In the genomic region with DNA sequence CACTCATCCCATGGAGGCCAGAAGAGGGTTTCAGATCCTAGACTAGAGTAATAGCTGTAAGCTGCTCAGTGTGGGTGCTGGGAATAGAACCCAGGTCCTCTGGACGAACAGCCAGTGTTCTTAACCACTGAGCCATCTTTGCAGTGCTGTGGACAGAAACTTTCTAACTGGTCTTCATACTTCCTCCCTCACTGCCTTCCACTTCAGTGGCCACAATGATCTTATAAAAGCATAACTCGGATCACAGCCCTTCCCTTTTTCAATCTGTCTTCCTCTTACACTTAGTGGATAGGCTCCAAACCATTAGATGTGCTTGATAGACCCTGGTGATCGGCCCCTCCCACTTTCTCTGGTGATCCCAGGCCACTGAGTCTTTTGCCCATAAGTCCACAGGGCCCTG, we compare ENCODE assay signal across 31 mouse cellular contexts. TPM values are rescaled to one million over a fixed set of nuclear protein-coding genes. Genes with fewer than 3 reads are reported as not detected.
A peak's percentile ranks its signal among the peaks of the same experiment; 100 is the strongest.
DNase-seq lines count a peak whose midpoint lies in the region; ATAC-seq and TF ChIP-seq lines count a peak whose summit lies in the region.
"Had no signal": no experiment of that assay in that cellular context is flagged by ENCODE, and none has a peak within 500 bp of the region (broad histone marks: within the 10 kb centered on the region; RNA-seq: fewer than 3 reads in every experiment).

No protein-coding gene starts in this region.

- WGBS in kidney, postnatal 0 days = 61% methylated on average over 3 of the region's 3 CpGs
- 57% methylated on average over 3 of the region's 3 CpGs for WGBS in lung, adult 2 months

- no peak overlapping the region for H3K9ac ChIP-seq in kidney, postnatal 0 days (ENCODE audit: low read depth, low read length)
- H3K9ac ChIP-seq: embryonic facial prominence, embryonic 15.5 days; heart, embryonic 12.5 days; hindbrain, embryonic 12.5 days had no signal

- no peak for TF ChIP-seq CTCF in kidney, postnatal 0 days (IDR thresholded peaks at IDR 0.05; ENCODE audit: low read depth)
- TF ChIP-seq CTCF in lung, adult 2 months (IDR thresholded peaks at IDR 0.05; ENCODE audit: insufficient read depth, low read length) = no peak

- H3K9me3 ChIP-seq in kidney, postnatal 0 days (replicated peaks; ENCODE audit: low read length) = no peaks in the 10 kb centered on the region
- H3K9me3 ChIP-seq: embryonic facial prominence, embryonic 15.5 days; forebrain, embryonic 10.5 days; G1E; heart, embryonic 12.5 days; hindbrain, embryonic 12.5 days had no signal

- no peak overlapping the region for H3K4me3 ChIP-seq in kidney, postnatal 0 days (replicated peaks; ENCODE audit: low read depth, low read length)
- H3K4me3 ChIP-seq in lung, adult 2 months (replicated peaks; ENCODE audit: extremely low read depth, low read depth, low read length) = no peak overlapping the region
- H3K4me3 ChIP-seq: embryonic facial prominence, embryonic 15.5 days; erythroblast, embryonic 14.5 days; forebrain, embryonic 10.5 days; heart, adult 2 months; heart, embryonic 12.5 days; hindbrain, embryonic 12.5 days had no signal

- H3K27ac ChIP-seq in kidney, postnatal 0 days = no peak overlapping the region
- H3K27ac ChIP-seq: embryonic facial prominence, embryonic 15.5 days; forebrain, embryonic 10.5 days; heart, adult 2 months; hindbrain, embryonic 12.5 days; hindbrain, postnatal 0 days had no signal

- no peak for TF ChIP-seq POLR2A in lung, adult 2 months (IDR thresholded peaks at IDR 0.05; ENCODE audit: borderline replicate concordance, extremely low read depth, low read depth, low read length)

- no peaks in the 10 kb centered on the region for H3K27me3 ChIP-seq in kidney, postnatal 0 days (ENCODE audit: insufficient read depth, low read length)
- no peaks in the 10 kb centered on the region for H3K27me3 ChIP-seq in splenic B cell, adult 2 months (ENCODE audit: control insufficient read depth, insufficient read depth, low read length, poor library complexity, severe bottlenecking)

- no peaks in the 10 kb centered on the region for H3K36me3 ChIP-seq in kidney, postnatal 0 days (ENCODE audit: insufficient read depth, low read length)
- H3K36me3 ChIP-seq in splenic B cell, adult 2 months (ENCODE audit: control insufficient read depth, insufficient read depth, low read length, poor library complexity, severe bottlenecking) = no peaks in the 10 kb centered on the region
- H3K36me3 ChIP-seq: embryonic facial prominence, embryonic 15.5 days; forebrain, embryonic 10.5 days; G1E; heart, embryonic 12.5 days; hindbrain, embryonic 12.5 days had no signal

- H3K4me2 ChIP-seq in kidney, postnatal 0 days (ENCODE audit: low read length) = no peak overlapping the region
- H3K4me2 ChIP-seq: embryonic facial prominence, embryonic 15.5 days; heart, embryonic 12.5 days; hindbrain, embryonic 12.5 days had no signal

- 0 out of 2 replicates have a peak, but pooled peaks have one; percentile 26 for ATAC-seq in kidney, postnatal 0 days (replicated peaks; ENCODE audit: low FRiP score, low read depth)
- peak; percentile 76 for ATAC-seq in common myeloid progenitor, adult 5-6 weeks (replicated peaks; ENCODE audit: low read depth, poor library complexity, severe bottlenecking)
- ATAC-seq in megakaryocyte progenitor cell, adult 5-6 weeks (replicated peaks; ENCODE audit: poor library complexity) = peak; percentile 55; the same call in 1 of the 2 replicates
- ATAC-seq: activated CD4-positive, CD25-positive, alpha-beta regulatory T cell, adult 4 months; CD4-positive, CD25-positive, alpha-beta regulatory T cell, adult 4 months; forebrain, embryonic 14.5 days; hindbrain, postnatal 0 days; Patski had no signal

- no peak for DNase-seq in kidney, postnatal 0 days (ENCODE audit: low spot score)
- DNase-seq in kidney, postnatal 10 days = no peak
- peak; percentile 40 for DNase-seq in splenic B cell, adult 2 months (ENCODE audit: low read depth, low spot score)
- DNase-seq in lung, adult 2 months = no peak
- no peak for DNase-seq in spleen, postnatal 4 days (ENCODE audit: low spot score in 2 of 2)
- no peak for DNase-seq in embryo, embryonic 11 days
- DNase-seq: adrenal gland, adult 2 months; adrenal gland, postnatal 25 days; B cell, adult 2 months; cerebellum, adult 8-10 months; cerebellum, postnatal 25 days; gastrocnemius, postnatal 36 days; heart, adult 2 months; kidney, adult 11 months had no signal

- no peaks in the 10 kb centered on the region for H3K4me1 ChIP-seq in kidney, postnatal 0 days (replicated peaks; ENCODE audit: insufficient read depth, low read length)
- no peaks in the 10 kb centered on the region for H3K4me1 ChIP-seq in lung, adult 2 months (ENCODE audit: control insufficient read depth, insufficient read depth, low read length)
- H3K4me1 ChIP-seq: embryonic facial prominence, embryonic 15.5 days; heart, embryonic 12.5 days; hindbrain, embryonic 12.5 days had no signal

RNA-seq across cellular contexts. Expression of gene Dcst2, which starts 1.5 kb away (rescaled TPM):
- polyA plus RNA-seq in kidney, postnatal 0 days (2015; fragmentation: Nextera tagmentation; extraction: Ambion mirVana) = 0.57 and 0.62 TPM in 2 replicates
- total RNA-seq in common myeloid progenitor, adult 5-6 weeks (2017) = not detected in 2 replicates
- total RNA-seq in megakaryocyte progenitor cell, adult 5-6 weeks (2015) = not detected in 2 replicates
- total RNA-seq in megakaryocyte progenitor cell, adult 5-6 weeks (2017) = not detected in 2 replicates
- 0.28 and 0.31 TPM in 2 replicates for polyA plus RNA-seq in lung, adult 2 months (2012; rRNA removed)
- total RNA-seq: G1E; gastrocnemius, postnatal 36 days; heart, adult 2 months; heart, postnatal 25 days had no signal
- polyA plus RNA-seq: erythroblast, embryonic 14.5 days; G1E; heart, embryonic 12.5 days; heart, embryonic 16.5 days had no signal

RNA-seq across cellular contexts. Expression of gene Dcst1, which starts 4.8 kb away (rescaled TPM):
- 6.2 TPM in 2 replicates for polyA plus RNA-seq in kidney, postnatal 0 days (2015; fragmentation: Nextera tagmentation; extraction: Ambion mirVana)
- total RNA-seq in common myeloid progenitor, adult 5-6 weeks (2017) = 0.09 TPM in 1 of 2 replicates, not detected in the other
- not detected in 2 replicates for total RNA-seq in megakaryocyte progenitor cell, adult 5-6 weeks (2015)
- not detected in 2 replicates for total RNA-seq in megakaryocyte progenitor cell, adult 5-6 weeks (2017)
- 0.06 TPM in 1 of 2 replicates, not detected in the other for polyA plus RNA-seq in lung, adult 2 months (2012; rRNA removed)
- total RNA-seq: gastrocnemius, adult 8-10 months; gastrocnemius, postnatal 36 days; heart, adult 2 months; heart, postnatal 25 days had no signal
- polyA plus RNA-seq: embryonic facial prominence, embryonic 11.5 days; erythroblast, embryonic 14.5 days; forebrain, embryonic 10.5 days; G1E had no signal

RNA-seq across cellular contexts. Expression of gene Adam15, which starts 10.4 kb away (rescaled TPM):
- polyA plus RNA-seq in kidney, postnatal 0 days (2015; fragmentation: Nextera tagmentation; extraction: Ambion mirVana) = 85.4 and 90.7 TPM in 2 replicates
- total RNA-seq in common myeloid progenitor, adult 5-6 weeks (2017) = 34.0 and 35.2 TPM in 2 replicates
- total RNA-seq in megakaryocyte progenitor cell, adult 5-6 weeks (2015) = 35.8 and 53.0 TPM in 2 replicates
- 38.7 and 49.8 TPM in 2 replicates for total RNA-seq in megakaryocyte progenitor cell, adult 5-6 weeks (2017)
- polyA plus RNA-seq in lung, adult 2 months (2012; rRNA removed) = 190 and 225 TPM in 2 replicates

RNA-seq across cellular contexts. Expression of gene Efna4, which starts 22.4 kb away (rescaled TPM):
- 24.4 and 25.4 TPM in 2 replicates for polyA plus RNA-seq in kidney, postnatal 0 days (2015; fragmentation: Nextera tagmentation; extraction: Ambion mirVana)
- 1.7 and 3.8 TPM in 2 replicates for total RNA-seq in common myeloid progenitor, adult 5-6 weeks (2017)
- total RNA-seq in megakaryocyte progenitor cell, adult 5-6 weeks (2015) = 0.17 and 0.64 TPM in 2 replicates
- total RNA-seq in megakaryocyte progenitor cell, adult 5-6 weeks (2017) = 0.27 TPM in 1 of 2 replicates, not detected in the other
- 7.3 and 9.3 TPM in 2 replicates for polyA plus RNA-seq in lung, adult 2 months (2012; rRNA removed)
- total RNA-seq: G1E; gastrocnemius, adult 8-10 months had no signal
- polyA plus RNA-seq: CD4-positive, CD25-positive, alpha-beta regulatory T cell, adult 4 months; erythroblast, embryonic 14.5 days; G1E had no signal

RNA-seq across cellular contexts. Expression of gene Zbtb7b, which starts 34.3 kb away (rescaled TPM):
- polyA plus RNA-seq in kidney, postnatal 0 days (2015; fragmentation: Nextera tagmentation; extraction: Ambion mirVana) = 4.3 TPM in 2 replicates
- 5.0 and 5.3 TPM in 2 replicates for total RNA-seq in common myeloid progenitor, adult 5-6 weeks (2017)
- total RNA-seq in megakaryocyte progenitor cell, adult 5-6 weeks (2015) = 3.8 and 5.7 TPM in 2 replicates
- total RNA-seq in megakaryocyte progenitor cell, adult 5-6 weeks (2017) = 9.1 and 17.4 TPM in 2 replicates
- polyA plus RNA-seq in lung, adult 2 months (2012; rRNA removed) = 63.0 and 64.0 TPM in 2 replicates

Comparison
In these comparisons a context has a peak if more than half of its experiments do, and no peak if none do; other contexts are left out.
1. ATAC-seq: peak in every context shown above with its lines; median percentile 76 in common myeloid progenitor, adult 5-6 weeks; 55 in megakaryocyte progenitor cell, adult 5-6 weeks; 26 in kidney, postnatal 0 days.